Mouse (Mus musculus): Measurements from ENCODE around the gene 6030445D17Rik. TPM values are rescaled to one million over a fixed set of nuclear protein-coding genes. Genes with fewer than 3 reads are reported as not detected.

6030445D17Rik gene
- polyA plus RNA-seq (2015; fragmentation: Nextera tagmentation; extraction: Ambion mirVana): 0.40 and 0.57 TPM in 2 replicates

- Histone ChIP-seq H3K4me2 (peak within 1 kb of the TSS; percentile 90), H3K9me3 (replicated peaks) (no peaks in the 10 kb centered on the region), H3K36me3 (no peaks in the 10 kb centered on the region), H3K4me3 (replicated peaks) (peak within 1 kb of the TSS; percentile 64), H3K9ac (peak within 1 kb of the TSS; percentile 61), H3K27ac (peak within 1 kb of the TSS; percentile 72), H3K27me3 (peaks cover 22% of the 10 kb centered on the region), H3K4me1 (peaks cover 39% of the 10 kb centered on the region)
- ATAC-seq (replicated peaks; ENCODE audit: low FRiP score): peak; percentile 77
- WGBS: under 1% methylated on average over 60 of the region's 64 CpGs
Measured at GRCm38 (mm10) chr4:136462086-136462838, at the start of gene 6030445D17Rik. Gene 6030445D17Rik (plus strand): TSS chr4:136462250.

- WGBS: 86% methylated on average over 9 of the region's 9 CpGs
- Histone ChIP-seq H3K27me3 (0 out of 2 replicates have a peak, but pooled peaks cover 8% of the 10 kb centered on the region), H3K9me3 (replicated peaks) (no peaks in the 10 kb centered on the region), H3K4me2 (no peak overlapping the region), H3K9ac (no peak overlapping the region), H3K27ac (no peak overlapping the region), H3K4me3 (replicated peaks) (no peak overlapping the region), H3K4me1 (peaks cover 8% of the 10 kb centered on the region), H3K36me3 (no peaks in the 10 kb centered on the region)
- no peak for ATAC-seq (replicated peaks; ENCODE audit: low FRiP score)
Measured at GRCm38 (mm10) chr4:136415477-136415876, 46.6 kb upstream of the 6030445D17Rik start.

- no peak overlapping the region for H3K27ac ChIP-seq
- no peak overlapping the region for H3K9ac ChIP-seq
- H3K4me3 ChIP-seq (replicated peaks): no peak overlapping the region
- no peak for ATAC-seq (replicated peaks; ENCODE audit: low FRiP score)
- H3K36me3 ChIP-seq: no peaks in the 10 kb centered on the region
- 0 out of 2 replicates have a peak overlapping the region, but pooled peaks have one; percentile 4 for H3K4me2 ChIP-seq
- peaks cover 19% of the 10 kb centered on the region for H3K4me1 ChIP-seq
- 14% methylated on average over 11 of the region's 11 CpGs for WGBS
- no peaks in the 10 kb centered on the region for H3K9me3 ChIP-seq (replicated peaks)
- peaks cover 29% of the 10 kb centered on the region for H3K27me3 ChIP-seq
Measured at GRCm38 (mm10) chr4:136418962-136419361, 43.1 kb upstream of the 6030445D17Rik start.

- Histone ChIP-seq H3K4me3 (replicated peaks) (no peak overlapping the region), H3K27me3 (peaks cover 34% of the 10 kb centered on the region), H3K4me2 (0 out of 2 replicates have a peak overlapping the region, but pooled peaks have one; percentile 4), H3K9me3 (replicated peaks) (no peaks in the 10 kb centered on the region), H3K4me1 (peaks cover 23% of the 10 kb centered on the region), H3K36me3 (no peaks in the 10 kb centered on the region), H3K9ac (no peak overlapping the region), H3K27ac (no peak overlapping the region)
- ATAC-seq (replicated peaks; ENCODE audit: low FRiP score): no peak
- 48% methylated on average over 6 of the region's 6 CpGs for WGBS
Measured at GRCm38 (mm10) chr4:136419386-136419785, 42.7 kb upstream of the 6030445D17Rik start.

GRCm38 (mm10) chr4:136423224-136423623 lies 38.8 kb upstream of the 6030445D17Rik start, which contains the start of gene Htr1d:
Gene Htr1d (plus strand): TSS chr4:136423524.
- Histone ChIP-seq H3K9me3 (replicated peaks) (no peaks in the 10 kb centered on the region), H3K4me2 (peak within 1 kb of the TSS; percentile 98), H3K27ac (no peak within 1 kb of the TSS), H3K9ac (peak within 1 kb of the TSS; percentile 47), H3K36me3 (no peaks in the 10 kb centered on the region), H3K4me1 (peaks cover 31% of the 10 kb centered on the region), H3K27me3 (peaks cover 61% of the 10 kb centered on the region), H3K4me3 (replicated peaks) (peak within 1 kb of the TSS; percentile 55)
- WGBS: 76% methylated on average over 9 of the region's 9 CpGs
- no peak for ATAC-seq (replicated peaks; ENCODE audit: low FRiP score)

- Histone ChIP-seq H3K4me1 (peaks cover 25% of the 10 kb centered on the region), H3K9me3 (replicated peaks) (no peaks in the 10 kb centered on the region), H3K36me3 (no peaks in the 10 kb centered on the region), H3K4me3 (replicated peaks) (peak overlapping the region; percentile 55), H3K4me2 (peak overlapping the region; percentile 98), H3K9ac (peak overlapping the region; percentile 47), H3K27ac (no peak overlapping the region), H3K27me3 (peaks cover 61% of the 10 kb centered on the region)
- peak; percentile 49 for ATAC-seq (replicated peaks; ENCODE audit: low FRiP score)
- WGBS: under 1% methylated on average over 62 of the region's 70 CpGs
Measured at GRCm38 (mm10) chr4:136424120-136424999, 37.7 kb upstream of the 6030445D17Rik start.

- Histone ChIP-seq H3K27ac (no peak overlapping the region), H3K9me3 (replicated peaks) (no peaks in the 10 kb centered on the region), H3K4me1 (peaks cover 23% of the 10 kb centered on the region), H3K4me2 (peak overlapping the region; percentile 98), H3K27me3 (peaks cover 56% of the 10 kb centered on the region), H3K9ac (peak overlapping the region; percentile 47), H3K4me3 (replicated peaks) (peak overlapping the region; percentile 55), H3K36me3 (no peaks in the 10 kb centered on the region)
- WGBS: 2% methylated on average over 15 of the region's 15 CpGs
- no peak; the same call in 1 of the 2 replicates for ATAC-seq (replicated peaks; ENCODE audit: low FRiP score)
Measured at GRCm38 (mm10) chr4:136425000-136425288, 37.1 kb upstream of the 6030445D17Rik start.

- Histone ChIP-seq H3K4me1 (peaks cover 11% of the 10 kb centered on the region), H3K27me3 (peaks cover 14% of the 10 kb centered on the region), H3K4me2 (no peak overlapping the region; the same call in 1 of the 2 replicates), H3K36me3 (no peaks in the 10 kb centered on the region), H3K9ac (no peak overlapping the region), H3K27ac (no peak overlapping the region), H3K9me3 (replicated peaks) (no peaks in the 10 kb centered on the region), H3K4me3 (replicated peaks) (no peak overlapping the region)
- 53% methylated on average over 11 of the region's 11 CpGs for WGBS
- peak; percentile 43; the same call in 1 of the 2 replicates for ATAC-seq (replicated peaks; ENCODE audit: low FRiP score)
Measured at GRCm38 (mm10) chr4:136430609-136431375, 31.3 kb upstream of the 6030445D17Rik start.

GRCm38 (mm10) chr4:136431376-136431693 lies 30.7 kb upstream of the 6030445D17Rik start:
- 2% methylated on average over 3 of the region's 3 CpGs for WGBS
- H3K4me3 ChIP-seq (replicated peaks): no peak overlapping the region
- peaks cover 13% of the 10 kb centered on the region for H3K4me1 ChIP-seq
- H3K4me2 ChIP-seq: no peak overlapping the region
- ATAC-seq (replicated peaks; ENCODE audit: low FRiP score): no peak
- H3K27ac ChIP-seq: no peak overlapping the region
- no peaks in the 10 kb centered on the region for H3K36me3 ChIP-seq
- peaks cover 8% of the 10 kb centered on the region; the same call in 1 of the 2 replicates for H3K27me3 ChIP-seq
- no peaks in the 10 kb centered on the region for H3K9me3 ChIP-seq (replicated peaks)
- H3K9ac ChIP-seq: no peak overlapping the region

- no peak overlapping the region for H3K9ac ChIP-seq
- WGBS: 85% methylated on average over 4 of the region's 4 CpGs
- 0 out of 2 replicates have a peak overlapping the region, but pooled peaks have one; percentile 18 for H3K27ac ChIP-seq
- no peaks in the 10 kb centered on the region for H3K9me3 ChIP-seq (replicated peaks)
- no peaks in the 10 kb centered on the region for H3K27me3 ChIP-seq
- no peak overlapping the region for H3K4me2 ChIP-seq
- no peaks in the 10 kb centered on the region for H3K36me3 ChIP-seq
- H3K4me3 ChIP-seq (replicated peaks): no peak overlapping the region
- H3K4me1 ChIP-seq: peaks cover 24% of the 10 kb centered on the region
- no peak for ATAC-seq (replicated peaks; ENCODE audit: low FRiP score)
Measured at GRCm38 (mm10) chr4:136434029-136434428, 28.0 kb upstream of the 6030445D17Rik start.

- Histone ChIP-seq H3K9ac (no peak overlapping the region), H3K4me2 (no peak overlapping the region), H3K36me3 (no peaks in the 10 kb centered on the region), H3K4me3 (replicated peaks) (no peak overlapping the region), H3K27me3 (no peaks in the 10 kb centered on the region), H3K4me1 (peaks cover 16% of the 10 kb centered on the region), H3K27ac (peak overlapping the region; percentile 27; the same call in 1 of the 2 replicates), H3K9me3 (replicated peaks) (no peaks in the 10 kb centered on the region)
- no peak for ATAC-seq (replicated peaks; ENCODE audit: low FRiP score)
- 35% methylated on average over 4 of the region's 4 CpGs for WGBS
Measured at GRCm38 (mm10) chr4:136439106-136439505, 22.9 kb upstream of the 6030445D17Rik start.
